Mouse (Mus musculus) small intestine, adult 2 months (tissue): Measurements from ENCODE around the gene Ece1. TPM values are rescaled to one million over a fixed set of nuclear protein-coding genes. Genes with fewer than 3 reads are reported as not detected.

Source experiments
- H3K27ac ChIP-seq: fragments of 200-500 bp; 2 replicates; pipeline ENCODE4 v1.5.1; 2012; ENCODE audit warnings: low read depth, low read length, control low read depth, inconsistent platforms; ENCODE audit not compliant: insufficient read depth
- H3K27me3 ChIP-seq: fragments of 200-500 bp; 2 replicates; pipeline ENCODE4 v1.6.1; 2012; ENCODE audit warnings: mild to moderate bottlenecking, moderate library complexity, low read length, inconsistent platforms; ENCODE audit not compliant: control insufficient read depth, insufficient read depth
- H3K36me3 ChIP-seq: fragments of 200-500 bp; 2 replicates; pipeline ENCODE4 v1.6.1; 2012; ENCODE audit warnings: mild to moderate bottlenecking, low read length, control low read depth, inconsistent platforms; ENCODE audit not compliant: control insufficient read depth, insufficient read depth
- H3K4me1 ChIP-seq: fragments of 200-500 bp; 2 replicates; pipeline ENCODE4 v1.6.1; 2012; ENCODE audit warnings: low read length, inconsistent platforms, mixed read lengths; ENCODE audit not compliant: control insufficient read depth, insufficient read depth, insufficient read length
- H3K4me3 ChIP-seq: fragments of 200-500 bp; 2 replicates; pipeline ENCODE4 v1.5.1; 2012; ENCODE audit warnings: low read depth, mild to moderate bottlenecking, control low read depth, inconsistent platforms, low read length, moderate library complexity
- CTCF ChIP-seq: fragments of 200-500 bp; IDR thresholded peaks from 2 replicates; pipeline ENCODE4 v1.5.1; 2012; ENCODE audit warnings: low read depth, mild to moderate bottlenecking, control low read depth, inconsistent platforms, low read length, moderate library complexity, mixed read lengths; ENCODE audit not compliant: insufficient replicate concordance, insufficient read length; ENCODE audit errors: extremely low read depth
- POLR2A ChIP-seq: fragments of 200-500 bp; IDR thresholded peaks from 2 replicates; pipeline ENCODE4 v1.6.1; 2012; ENCODE audit warnings: low read depth, mild to moderate bottlenecking, control low read depth, inconsistent platforms, low read length, moderate library complexity
- WGBS: fragments of 180-500 bp; shearing (Covaris S2); methylation state at CpG from one replicate; pipeline ENCODE4 v1.1.7; 2018; 5-methylcytosine and 5-hydroxymethylcytosine counted together
- polyA plus RNA-seq: library from polyadenylated mRNA; depleted of rRNA; stranded (reverse); fragments of >200 nt; gene quantifications from 2 replicates; pipeline ENCODE4 v1.2.3, GENCODE M21; 2012

Gene Ece1
- polyA plus RNA-seq, 1 experiment, result 37.7 TPM

DNA sequence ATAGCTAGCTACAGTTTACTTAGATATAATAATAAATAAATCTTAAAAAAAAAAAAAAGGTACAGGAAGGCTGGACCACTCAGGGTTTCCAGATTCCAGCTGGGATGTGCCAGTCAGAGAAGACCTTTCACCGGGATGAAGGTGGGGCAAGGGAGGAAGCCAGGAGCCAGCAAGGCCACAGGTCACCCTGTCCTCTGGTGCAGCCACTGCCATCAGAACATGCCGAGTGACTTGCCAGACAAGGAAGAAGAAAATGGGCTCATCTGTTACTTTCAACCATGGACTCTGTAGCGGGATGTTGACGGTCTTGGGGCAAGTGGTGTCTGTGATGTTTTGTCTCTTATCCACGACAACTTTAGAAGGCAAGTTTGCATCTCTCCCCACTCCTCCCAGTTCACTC, 122.7 kb downstream of the Ece1 start:
- Histone ChIP-seq H3K36me3 (no peaks in the 10 kb centered on the region), H3K4me3 (no peak overlapping the region), H3K4me1 (peaks cover 4% of the 10 kb centered on the region; the same call in 1 of the 2 replicates), H3K27ac (no peak overlapping the region), H3K27me3 (no peaks in the 10 kb centered on the region)
- TF ChIP-seq CTCF (no peak), POLR2A (no peak)
- 30% methylated on average over 5 of the region's 5 CpGs for WGBS

DNA sequence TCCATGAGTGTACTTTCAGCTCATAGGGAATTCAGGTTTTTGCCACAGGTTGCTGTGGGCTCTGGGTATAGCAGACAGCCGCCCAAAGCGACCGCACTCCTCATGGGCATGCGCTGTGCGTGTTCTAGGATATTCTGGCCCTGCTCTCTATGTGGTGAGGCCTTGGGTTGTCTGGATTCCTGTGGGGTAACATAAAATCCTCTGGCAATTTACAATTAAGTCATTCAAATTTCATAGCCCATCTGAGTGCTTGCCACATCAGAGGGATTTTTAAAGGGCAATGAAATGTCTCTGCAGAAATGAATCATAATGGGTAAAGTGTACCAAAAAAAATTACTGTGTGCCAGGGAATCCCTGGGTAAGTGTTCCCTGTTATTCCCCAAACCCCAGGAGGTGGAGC, 127.4 kb downstream of the Ece1 start:
- TF ChIP-seq CTCF, result no peak
- no peak for TF ChIP-seq POLR2A
- Histone ChIP-seq H3K27ac (no peak overlapping the region), H3K4me1 (peaks cover 10% of the 10 kb centered on the region; the same call in 1 of the 2 replicates), H3K27me3 (no peaks in the 10 kb centered on the region), H3K36me3 (no peaks in the 10 kb centered on the region), H3K4me3 (no peak overlapping the region)
- 93% methylated on average over 5 of the region's 5 CpGs for WGBS

DNA sequence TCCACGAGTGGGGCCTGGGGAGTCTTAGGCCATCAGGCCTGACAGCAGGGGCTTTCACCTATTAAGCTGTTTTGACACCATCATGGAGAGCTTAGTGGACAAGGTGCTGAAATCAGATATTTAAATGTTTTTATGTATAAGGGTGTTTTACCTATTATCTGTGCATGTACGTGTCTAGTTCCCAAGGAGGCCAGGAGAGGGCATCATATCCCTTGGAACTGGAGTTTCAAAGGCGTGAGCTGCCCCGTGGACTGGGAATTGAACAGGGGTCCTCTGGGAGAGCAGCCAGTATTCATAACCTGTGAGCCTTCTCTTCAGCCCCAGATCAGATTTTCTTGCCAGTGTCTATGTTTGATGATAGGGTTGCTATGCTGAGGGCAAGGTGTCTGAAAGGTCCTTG, 128.4 kb downstream of the Ece1 start:
- peaks cover 8% of the 10 kb centered on the region; the same call in 1 of the 2 replicates for H3K4me1 ChIP-seq
- H3K27ac ChIP-seq, result no peak overlapping the region
- TF ChIP-seq POLR2A (no peak), CTCF (no peak)
- no peaks in the 10 kb centered on the region for H3K36me3 ChIP-seq
- WGBS, result 89% methylated on average over 4 of the region's 4 CpGs
- H3K27me3 ChIP-seq, result no peaks in the 10 kb centered on the region
- no peak overlapping the region for H3K4me3 ChIP-seq

DNA sequence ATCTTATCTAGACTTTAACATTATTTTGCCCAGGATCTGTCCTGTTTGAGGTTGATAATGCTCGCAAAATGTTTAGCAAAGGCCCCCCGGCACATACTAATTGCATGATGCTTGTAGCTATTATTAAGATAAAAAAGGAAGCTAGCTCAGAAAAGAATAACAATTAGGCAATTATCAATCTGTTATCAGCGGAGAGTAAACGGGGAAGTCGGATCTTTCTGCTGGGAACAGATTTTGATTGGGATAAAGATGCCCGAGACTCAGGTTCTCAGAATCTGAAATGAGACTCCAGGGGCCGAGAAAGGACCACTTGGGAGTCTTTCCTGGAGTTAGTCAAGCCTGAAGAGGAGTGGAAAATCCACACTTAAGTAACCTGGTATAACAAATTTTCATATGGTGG, 129.2 kb downstream of the Ece1 start:
- H3K36me3 ChIP-seq, result no peaks in the 10 kb centered on the region
- H3K27ac ChIP-seq, result no peak overlapping the region
- TF ChIP-seq CTCF, result no peak
- H3K27me3 ChIP-seq, result no peaks in the 10 kb centered on the region
- 52% methylated on average over 7 of the region's 7 CpGs for WGBS
- peaks cover 8% of the 10 kb centered on the region; the same call in 1 of the 2 replicates for H3K4me1 ChIP-seq
- H3K4me3 ChIP-seq, result no peak overlapping the region

DNA sequence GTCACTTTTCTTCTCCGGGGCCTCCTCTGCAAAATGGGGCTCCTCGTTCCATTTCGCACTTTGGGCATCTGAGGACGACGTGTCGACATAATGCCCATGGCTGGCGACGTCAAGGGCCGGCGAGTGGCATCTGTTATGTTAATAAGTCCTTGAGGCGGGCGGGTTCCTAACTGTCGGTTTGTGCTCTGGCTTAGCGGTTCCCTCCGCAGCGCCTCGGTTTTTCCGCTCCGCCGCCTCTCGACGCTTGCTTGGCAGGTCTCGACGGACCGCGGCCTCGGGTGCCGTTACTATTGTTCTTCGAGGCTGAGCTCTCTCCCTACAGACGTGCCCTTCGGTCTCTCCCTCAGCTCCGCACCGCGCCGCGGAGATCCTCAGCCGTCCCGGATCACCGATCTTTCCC, 130.9 kb downstream of the Ece1 start, which contains the start of gene Eif4g3:
TSS of gene Eif4g3 (plus strand) at position 133 of the 400 bp plus-strand sequence.
- H3K27me3 ChIP-seq, result no peaks in the 10 kb centered on the region
- 4% methylated on average over 39 of the region's 39 CpGs for WGBS
- TF ChIP-seq CTCF, result no peak
- no peak for TF ChIP-seq POLR2A
- peaks cover 12% of the 10 kb centered on the region; the same call in 1 of the 2 replicates for H3K4me1 ChIP-seq
- peak within 1 kb of the TSS; percentile 60 for H3K27ac ChIP-seq
- peak within 1 kb of the TSS; percentile 88 for H3K4me3 ChIP-seq
- H3K36me3 ChIP-seq, result peaks cover under 1% of the 10 kb centered on the region; the same call in 1 of the 2 replicates

DNA sequence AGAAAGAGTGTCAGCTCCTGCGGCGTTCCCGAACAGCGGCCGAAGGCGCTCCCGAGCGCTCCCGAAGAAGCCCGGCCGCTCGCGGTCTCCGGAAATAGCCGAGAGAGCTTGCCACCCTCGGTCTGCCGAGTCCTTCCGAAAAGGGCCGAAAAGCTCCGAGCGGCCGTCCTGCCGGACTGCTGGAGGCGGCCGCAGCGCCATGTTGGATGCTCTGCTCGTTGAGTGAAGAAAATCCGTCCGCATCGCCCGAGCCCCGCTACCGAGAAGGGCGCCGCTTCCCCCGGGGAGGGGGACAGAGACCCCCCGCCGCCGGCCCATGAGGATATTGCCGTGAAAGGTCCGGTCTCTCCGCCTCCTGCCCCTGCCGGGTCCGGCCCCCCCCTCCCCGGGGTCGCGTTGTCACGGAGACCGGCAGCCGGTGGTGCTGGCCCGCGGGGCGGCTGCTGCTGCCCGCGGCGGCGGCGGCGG, 131.3 kb downstream of the Ece1 start:
- Histone ChIP-seq H3K36me3 (peaks cover 5% of the 10 kb centered on the region), H3K27ac (peak overlapping the region; percentile 60), H3K27me3 (no peaks in the 10 kb centered on the region), H3K4me3 (peak overlapping the region; percentile 88), H3K4me1 (peaks cover 12% of the 10 kb centered on the region; the same call in 1 of the 2 replicates)
- under 1% methylated on average over 55 of the region's 59 CpGs for WGBS
- peak; percentile 79; the same call in 1 of the 2 replicates for TF ChIP-seq POLR2A
- no peak for TF ChIP-seq CTCF

DNA sequence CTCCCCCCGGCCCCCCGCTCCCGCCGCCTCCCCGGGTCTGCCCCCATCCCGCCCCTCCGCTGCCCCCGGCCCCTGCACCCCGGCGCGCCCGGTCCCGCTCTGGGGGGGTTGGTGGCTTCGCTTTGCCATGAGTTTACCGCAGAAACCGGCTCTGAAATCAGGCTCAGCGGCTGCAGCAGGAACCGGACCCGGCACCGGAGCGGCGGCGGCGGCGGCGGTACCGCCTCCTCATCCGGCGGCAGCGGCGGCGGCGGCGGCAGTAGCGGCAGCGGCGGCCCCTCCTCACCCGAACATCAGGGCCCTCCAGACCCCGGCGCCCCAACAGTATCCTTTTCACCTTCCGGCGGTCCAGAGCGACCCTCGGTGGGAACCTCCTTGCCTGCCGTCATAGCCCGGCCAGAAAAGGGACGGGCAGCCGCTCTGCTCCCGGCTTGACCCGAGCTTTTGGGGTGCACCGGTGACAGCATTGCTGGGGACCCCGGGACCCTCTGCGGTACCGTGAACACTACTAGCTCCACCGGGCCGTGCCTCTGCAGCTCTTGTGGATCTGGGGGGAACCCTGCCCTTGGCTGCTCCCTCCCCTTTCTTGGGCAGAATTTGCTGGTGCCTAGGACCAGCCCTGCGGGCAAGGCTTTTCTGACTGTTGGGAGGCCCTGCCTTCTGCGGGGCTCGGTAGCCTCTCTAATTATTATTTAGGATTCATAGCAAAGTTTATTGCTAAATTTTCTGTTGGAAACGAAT, 132.0 kb downstream of the Ece1 start:
- Histone ChIP-seq H3K27ac (peak overlapping the region; percentile 69), H3K27me3 (no peaks in the 10 kb centered on the region), H3K4me3 (peak overlapping the region; percentile 88), H3K4me1 (peaks cover 12% of the 10 kb centered on the region; the same call in 1 of the 2 replicates), H3K36me3 (peaks cover 8% of the 10 kb centered on the region)
- TF ChIP-seq CTCF (no peak), POLR2A (no peak)
- under 1% methylated on average over 54 of the region's 60 CpGs for WGBS
